Mouse (Mus musculus): ENCODE data around the gene Eif2a.

The Eif2a gene

GRCm38 (mm10) chr3:58525652-58526407, at the start of gene Eif2a, which contains the start of gene Serp1:
Eif2a (plus strand) TSS chr3:58525821.
Serp1 (minus strand) TSS chr3:58525892.
- peak; percentile 99 for DNase-seq

GRCm38 (mm10) chr3:58478755-58479455, 46.7 kb upstream of the Eif2a start:
- no peak for DNase-seq

- DNase-seq: peak in 1 of 2 experiments; percentile 3
Observed at GRCm38 (mm10) chr3:58485883-58486282, 39.7 kb upstream of the Eif2a start.

GRCm38 (mm10) chr3:58487121-58487520, 38.5 kb upstream of the Eif2a start:
- DNase-seq: no peak

- peak in 1 of 2 experiments; percentile 15 for DNase-seq
Observed at GRCm38 (mm10) chr3:58487999-58488775, 37.4 kb upstream of the Eif2a start.

GRCm38 (mm10) chr3:58490787-58491186, 34.8 kb upstream of the Eif2a start:
- peak; percentile 30 to 62 for DNase-seq

GRCm38 (mm10) chr3:58493621-58494020, 32.0 kb upstream of the Eif2a start:
- no peak for DNase-seq

- DNase-seq: no peak
Observed at GRCm38 (mm10) chr3:58501961-58502360, 23.7 kb upstream of the Eif2a start.

DNA sequence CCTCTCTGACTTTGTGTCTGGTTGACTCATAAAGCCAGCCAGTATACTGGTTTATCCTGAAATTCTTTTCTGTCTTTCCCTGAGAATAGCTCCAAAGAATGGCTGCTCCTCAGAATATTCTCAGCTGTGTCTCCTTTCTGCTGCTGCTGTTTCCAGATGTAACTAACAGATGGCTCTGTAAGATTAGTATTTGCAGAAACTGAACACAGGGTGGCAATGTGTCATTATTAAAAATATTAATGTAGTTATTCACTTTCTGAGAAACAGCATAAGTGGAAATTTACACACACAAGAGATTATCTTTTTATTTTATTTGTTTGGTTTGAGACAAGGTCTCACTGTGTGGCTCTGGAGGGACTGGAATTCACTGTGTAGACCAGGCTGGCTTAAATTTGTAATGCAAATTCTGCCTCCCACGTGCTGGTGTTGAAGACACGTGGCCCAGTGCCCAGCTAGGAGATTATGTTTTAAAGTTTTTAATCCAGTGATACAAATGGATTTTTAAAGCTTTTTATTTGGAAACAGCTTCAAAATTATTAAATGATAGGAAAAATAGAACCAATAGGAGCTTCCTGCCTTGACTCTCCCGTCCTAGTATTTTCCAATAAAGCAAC, 21.8 kb upstream of the Eif2a start:
- DNase-seq: no peak

DNA sequence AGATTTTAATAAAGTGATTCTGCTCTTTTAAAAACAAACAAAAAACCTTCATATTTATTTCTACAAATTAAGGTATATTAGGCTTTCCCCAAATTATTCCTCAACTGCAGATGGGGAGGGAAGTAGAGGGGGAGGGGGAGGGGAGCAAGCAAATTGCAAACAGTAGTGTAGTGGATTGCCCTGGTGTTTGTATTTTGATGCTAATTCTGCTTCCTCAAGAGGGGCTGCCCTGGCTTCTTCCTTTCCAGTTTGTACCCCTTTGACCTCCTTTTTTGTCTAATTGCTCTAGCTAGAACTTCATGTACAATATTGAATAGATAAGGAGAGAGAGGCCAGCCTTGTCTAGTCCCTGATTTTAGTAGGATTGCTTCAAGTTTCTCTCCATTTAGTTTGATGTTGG, 20.9 kb upstream of the Eif2a start:
- no peak for DNase-seq

DNA sequence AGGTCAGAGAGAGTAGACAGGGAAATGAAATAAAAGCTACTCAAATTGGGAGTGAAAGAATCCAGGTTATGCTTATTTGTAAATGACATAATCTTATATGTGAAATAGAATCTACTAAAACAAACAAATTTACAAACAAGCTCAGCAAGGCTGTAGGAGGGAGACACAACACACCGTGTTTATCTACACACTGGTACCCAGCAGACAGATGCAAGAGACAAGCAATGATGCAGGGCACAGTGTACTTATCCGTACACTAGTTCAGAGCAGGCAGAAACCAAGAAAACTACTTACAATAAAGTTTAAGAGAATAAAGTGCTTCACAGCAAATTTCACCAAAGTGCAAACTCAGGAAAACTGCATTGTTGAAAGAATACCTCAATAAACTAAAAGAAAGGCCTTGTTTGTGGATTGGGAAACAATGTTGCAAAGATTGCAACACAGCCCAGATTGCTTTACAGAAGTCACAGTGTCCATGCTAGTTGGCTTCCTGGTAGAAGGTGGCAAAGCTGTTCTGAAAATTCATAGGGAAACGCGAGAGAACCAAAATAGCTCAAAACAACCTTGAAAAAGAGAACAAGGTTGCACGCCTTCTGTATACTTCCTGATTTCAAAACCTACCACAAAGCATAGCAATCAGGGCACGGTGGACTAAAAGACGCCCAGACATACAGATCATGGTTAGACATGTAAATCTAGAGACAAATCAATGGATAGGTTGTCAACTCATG, 17.4 kb upstream of the Eif2a start:
- no peak for DNase-seq

DNA sequence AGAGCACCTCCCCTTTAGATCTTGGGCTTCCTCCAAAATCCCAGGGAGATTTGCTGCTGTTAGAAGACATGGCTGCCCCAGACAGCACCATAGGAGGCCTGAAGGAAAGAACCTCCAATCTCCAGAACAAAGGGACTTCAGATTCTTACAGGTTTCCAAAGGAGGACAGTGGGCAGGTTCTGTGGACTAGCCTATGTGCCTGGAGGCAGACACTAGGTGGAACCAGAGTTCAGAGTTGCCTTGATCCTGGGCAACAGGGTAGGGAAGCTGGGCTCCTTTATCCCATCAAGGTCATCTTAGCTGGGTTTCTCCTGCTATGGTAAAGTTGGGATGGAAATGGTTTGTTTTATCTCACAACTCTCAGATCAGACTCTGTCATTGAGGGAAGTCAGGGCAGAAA, 14.0 kb upstream of the Eif2a start:
- peak; percentile 31 to 48 for DNase-seq

DNA sequence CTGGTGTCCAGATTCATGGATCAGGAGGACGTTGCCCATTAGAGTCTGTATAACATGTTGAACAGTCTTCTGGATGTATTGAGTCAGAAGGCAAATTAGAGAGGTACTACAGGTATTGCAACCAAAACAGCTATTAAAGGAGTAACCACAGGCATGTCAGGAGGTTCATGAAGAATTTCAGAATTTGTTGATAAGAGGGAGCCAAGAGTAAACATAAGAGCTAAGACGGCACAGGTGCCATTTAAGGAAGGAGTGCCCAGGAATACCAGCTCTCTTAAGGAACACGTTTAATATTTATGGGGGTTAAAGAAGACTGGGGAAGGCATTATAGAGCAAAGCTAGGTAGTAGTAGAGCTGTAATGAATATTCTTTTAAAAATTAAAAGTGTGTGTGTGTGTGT, 12.9 kb upstream of the Eif2a start:
- DNase-seq: no peak

DNA sequence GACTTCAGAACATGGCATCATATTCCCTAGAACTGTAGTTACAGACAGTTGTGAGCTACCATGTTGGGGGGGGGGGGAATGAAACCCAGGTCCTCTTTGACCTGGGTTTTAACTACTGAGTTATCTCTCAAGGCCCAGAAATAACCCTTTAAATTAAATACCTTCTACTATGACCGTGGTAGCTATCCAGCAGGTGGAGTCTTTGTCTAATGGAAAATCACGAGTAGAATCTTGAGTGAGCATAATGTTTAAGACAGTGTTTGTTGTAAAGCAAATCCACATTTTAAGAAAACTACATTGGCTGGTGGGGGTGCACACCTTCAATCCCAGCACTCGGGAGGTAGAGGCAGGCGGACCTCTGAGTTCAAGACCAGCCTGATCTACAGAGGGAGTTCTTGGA, 12.1 kb upstream of the Eif2a start:
- no peak for DNase-seq

DNA sequence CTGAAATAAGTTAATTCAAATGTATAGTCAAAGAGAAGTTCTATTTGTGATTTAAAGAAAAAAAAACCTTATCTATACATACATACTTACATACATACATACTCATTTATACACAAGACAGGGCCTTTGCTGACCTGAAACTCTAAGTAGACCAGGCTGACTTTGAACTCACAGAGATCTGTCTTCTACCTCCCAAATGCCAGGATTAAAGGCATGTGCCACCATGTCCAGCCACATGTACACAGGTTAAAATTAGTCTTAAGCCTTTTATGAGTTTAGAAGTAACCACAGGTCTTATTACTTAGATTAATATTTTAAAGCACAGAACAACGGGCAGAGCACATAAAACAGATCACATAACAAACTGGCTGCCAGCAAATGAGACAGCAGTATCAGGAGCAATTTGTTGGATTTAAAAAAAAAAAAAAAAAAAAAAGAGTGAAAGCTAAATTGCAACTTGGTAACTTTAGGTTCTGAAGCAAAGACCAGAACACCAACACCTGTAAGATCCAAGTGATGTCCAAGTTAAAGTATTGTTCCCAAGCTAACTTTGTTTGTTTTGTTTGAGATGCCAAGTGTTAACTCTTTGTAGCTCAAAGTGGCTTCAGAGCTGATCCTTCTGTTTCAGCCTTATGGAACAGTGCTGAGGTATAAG, 9.5 kb upstream of the Eif2a start:
- no peak for DNase-seq

DNA sequence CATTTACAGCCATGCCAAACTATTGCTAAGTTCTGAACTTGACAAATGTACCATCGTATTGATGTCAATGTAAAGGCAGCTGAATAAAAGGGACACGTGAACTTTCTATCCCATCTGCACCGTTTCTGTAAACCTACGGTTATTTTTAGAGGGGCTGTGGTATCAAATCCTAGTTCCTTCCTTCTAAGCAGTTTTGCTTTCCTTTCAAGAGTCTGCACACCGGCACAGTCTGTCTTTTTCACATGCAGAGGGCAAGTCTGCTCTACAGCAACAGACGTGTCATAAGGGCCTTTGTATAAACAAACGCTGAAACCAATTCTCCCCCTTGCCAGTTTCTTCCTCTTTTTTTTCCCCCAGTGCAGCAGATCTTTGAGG, 9.0 kb upstream of the Eif2a start:
- DNase-seq: no peak

DNA sequence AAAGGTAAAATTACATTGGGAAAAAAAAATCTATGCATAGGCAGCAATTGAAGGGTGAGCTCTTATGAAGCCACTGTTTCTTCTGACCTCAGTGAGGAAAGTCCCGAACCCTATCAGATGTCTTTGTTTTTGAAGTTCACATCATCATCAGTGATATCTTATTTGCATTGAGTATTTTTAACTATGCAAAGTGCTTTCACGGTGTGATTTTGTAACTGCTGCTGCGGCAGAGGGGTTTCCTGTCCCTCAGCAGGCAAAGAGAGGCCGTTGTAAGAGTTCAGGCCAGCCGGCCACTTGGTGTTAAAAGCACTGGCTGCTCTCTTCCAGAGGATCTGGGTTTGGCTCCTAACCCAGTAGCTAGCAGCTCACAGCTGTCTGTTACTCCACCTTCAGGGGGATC, 8.4 kb upstream of the Eif2a start:
- no peak for DNase-seq

DNA sequence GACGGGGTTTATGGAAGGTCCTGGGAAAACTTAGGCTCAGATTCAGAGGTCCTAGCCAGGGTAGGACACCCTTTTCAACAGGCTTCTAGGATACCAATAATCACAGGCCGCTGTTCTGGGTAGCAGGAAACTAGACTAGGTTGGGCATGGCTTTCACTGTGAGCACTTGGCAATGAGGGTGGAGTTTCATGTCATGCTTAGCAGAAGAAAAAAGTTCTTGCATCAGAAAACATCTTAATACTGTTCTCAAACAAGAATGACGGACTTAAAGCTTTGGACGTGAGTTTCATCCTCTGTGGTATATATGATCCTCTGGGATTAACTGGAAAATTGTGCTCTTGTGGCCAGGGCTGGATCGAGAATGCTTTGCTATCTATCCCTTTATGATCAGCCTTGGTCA, 7.8 kb upstream of the Eif2a start:
- DNase-seq: no peak

GRCm38 (mm10) chr3:58518962-58519361, 6.7 kb upstream of the Eif2a start:
- DNase-seq: no peak

DNA sequence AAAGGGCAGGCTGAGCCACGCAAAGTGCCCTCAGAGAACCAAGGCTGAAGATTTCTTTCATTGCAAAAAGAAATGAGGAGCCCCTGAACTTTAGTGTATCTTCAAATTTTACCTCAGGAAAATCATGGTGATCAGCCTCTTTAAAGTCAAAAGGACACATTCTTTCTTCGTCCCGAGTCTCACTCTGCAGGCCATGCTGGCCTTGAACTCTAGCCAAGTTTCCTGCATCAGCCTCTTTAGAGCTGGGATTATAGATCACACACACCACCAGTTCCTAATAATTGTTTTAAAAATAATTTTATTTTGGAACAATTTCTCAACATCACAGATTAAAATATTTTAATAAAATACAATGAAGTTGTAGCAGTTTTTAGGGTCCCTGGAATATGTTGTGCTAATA, 6.1 kb upstream of the Eif2a start:
- no peak for DNase-seq

DNA sequence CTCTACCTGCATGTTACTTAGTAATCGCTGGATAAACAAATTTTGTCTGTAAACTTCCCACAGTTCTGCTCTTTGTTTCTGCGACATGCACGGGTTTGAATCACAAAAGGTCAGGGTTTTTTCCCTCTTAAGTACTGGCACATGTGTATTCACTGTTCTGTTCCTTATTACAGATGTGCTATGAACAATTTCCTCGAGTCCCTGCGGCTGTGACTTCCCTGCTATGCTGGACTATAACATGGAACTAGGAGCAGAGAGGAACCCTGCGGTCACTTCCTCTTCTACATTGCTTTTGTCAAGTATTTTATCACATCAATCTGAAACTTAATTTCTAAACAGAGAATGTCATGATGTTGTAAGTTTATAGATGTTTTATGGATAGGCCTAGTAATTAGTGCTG, 5.3 kb upstream of the Eif2a start:
- DNase-seq: no peak

GRCm38 (mm10) chr3:58521361-58521760, 4.3 kb upstream of the Eif2a start:
- no peak for DNase-seq

Measured in kidney, postnatal 36 days (tissue).